In genomic region chr8:77617916-77618315, GRCm38 (mm10) we compare ENCODE assay signal across 7 mouse cellular contexts. TPM values are rescaled to one million over a fixed set of nuclear protein-coding genes. Genes with fewer than 3 reads are reported as not detected.
A peak's percentile ranks its signal among the peaks of the same experiment; 100 is the strongest.
DNase-seq lines count a peak whose midpoint lies in the region; ATAC-seq and TF ChIP-seq lines count a peak whose summit lies in the region.

No protein-coding gene starts in this region.

- 56% methylated on average over 2 of the region's 2 CpGs for WGBS in liver, adult 2 months
- 61% methylated on average over 2 of the region's 2 CpGs for WGBS in liver, embryonic 11.5 days
- 22% methylated on average over 2 of the region's 2 CpGs for WGBS in lung, adult 2 months
- 18% methylated on average over 2 of the region's 2 CpGs for WGBS in stomach, postnatal 0 days

- no peaks in the 10 kb centered on the region for H3K36me3 ChIP-seq in liver, adult 2 months (ENCODE audit: control insufficient read depth, insufficient read depth, low read length)
- no peaks in the 10 kb centered on the region for H3K36me3 ChIP-seq in liver, embryonic 11.5 days (ENCODE audit: control insufficient read depth, insufficient read depth, low read length)
- no peaks in the 10 kb centered on the region for H3K36me3 ChIP-seq in stomach, postnatal 0 days (ENCODE audit: control insufficient read depth, insufficient read depth, low read length)

- H3K27me3 ChIP-seq in liver, adult 2 months (ENCODE audit: control insufficient read depth, insufficient read depth, low read length): no peaks in the 10 kb centered on the region
- H3K27me3 ChIP-seq in liver, embryonic 11.5 days (replicated peaks; ENCODE audit: control insufficient read depth, insufficient read depth, low read length): no peaks in the 10 kb centered on the region
- H3K27me3 ChIP-seq in stomach, postnatal 0 days (ENCODE audit: control insufficient read depth, insufficient read depth, low read length): no peaks in the 10 kb centered on the region

- no peak for TF ChIP-seq EP300 in stomach, postnatal 0 days (optimal IDR thresholded peaks at IDR 0.05)

- H3K9me3 ChIP-seq in liver, embryonic 11.5 days (ENCODE audit: control insufficient read depth, low read length): no peaks in the 10 kb centered on the region
- H3K9me3 ChIP-seq in stomach, postnatal 0 days (ENCODE audit: control insufficient read depth, low read length): no peaks in the 10 kb centered on the region

- no peak overlapping the region for H3K27ac ChIP-seq in liver, adult 2 months (replicated peaks; ENCODE audit: insufficient read depth, low read depth, low read length)
- H3K27ac ChIP-seq in liver, embryonic 11.5 days (ENCODE audit: low read depth, low read length): no peak overlapping the region
- H3K27ac ChIP-seq in stomach, postnatal 0 days (replicated peaks): no peak overlapping the region

- TF ChIP-seq POLR2A in liver, adult 2 months (IDR thresholded peaks at IDR 0.05; ENCODE audit: extremely low read depth, insufficient read depth, low read length): no peak
- no peak for TF ChIP-seq POLR2A in lung, adult 2 months (IDR thresholded peaks at IDR 0.05; ENCODE audit: borderline replicate concordance, extremely low read depth, low read depth, low read length)

- ATAC-seq in liver, embryonic 11.5 days (replicated peaks; ENCODE audit: low FRiP score): no peak
- peak; percentile 78 for ATAC-seq in stomach, postnatal 0 days (ENCODE audit: low FRiP score, low TSS enrichment)

- H3K4me3 ChIP-seq in liver, adult 2 months (ENCODE audit: insufficient read depth, low read depth, low read length): no peak overlapping the region
- no peak overlapping the region for H3K4me3 ChIP-seq in liver, embryonic 11.5 days (ENCODE audit: low read depth, low read length)
- H3K4me3 ChIP-seq in lung, adult 2 months (replicated peaks; ENCODE audit: extremely low read depth, low read depth, low read length): no peak overlapping the region
- no peak overlapping the region for H3K4me3 ChIP-seq in stomach, postnatal 0 days (ENCODE audit: low read depth, low read length)

- no peaks in the 10 kb centered on the region for H3K4me1 ChIP-seq in liver, adult 2 months (ENCODE audit: control insufficient read depth, insufficient read depth, low read length)
- no peaks in the 10 kb centered on the region for H3K4me1 ChIP-seq in liver, embryonic 11.5 days (replicated peaks; ENCODE audit: control insufficient read depth, insufficient read depth, low read length)
- no peaks in the 10 kb centered on the region for H3K4me1 ChIP-seq in lung, adult 2 months (ENCODE audit: control insufficient read depth, insufficient read depth, low read length)
- no peaks in the 10 kb centered on the region for H3K4me1 ChIP-seq in stomach, postnatal 0 days (replicated peaks; ENCODE audit: control insufficient read depth, insufficient read depth)

- peak; percentile 27 for DNase-seq in liver, adult 2 months (ENCODE audit: extremely low read depth, low read depth, low spot score)
- no peak for DNase-seq in liver, embryonic 11.5 days (ENCODE audit: low spot score)
- DNase-seq in Muller cell, postnatal 12 days (ENCODE audit: inconsistent ontology term): peak; percentile 55
- peak; percentile 65 to 70 for DNase-seq in adrenal gland, postnatal 36 days
- peak; percentile 6 for DNase-seq in heart, postnatal 25 days (ENCODE audit: low spot score)
- peak; percentile 15 for DNase-seq in lung, adult 2 months
- DNase-seq in stomach, postnatal 0 days (ENCODE audit: low spot score): peak; percentile 76

- no peaks in the 10 kb centered on the region for H3K79me2 ChIP-seq in liver, adult 2 months (ENCODE audit: control insufficient read depth, insufficient read depth, low read length)

- peak; percentile 35; the same call in 1 of the 2 replicates for TF ChIP-seq CTCF in liver, adult 2 months (IDR thresholded peaks at IDR 0.05; ENCODE audit: low read depth, low read length)
- TF ChIP-seq CTCF in lung, adult 2 months (IDR thresholded peaks at IDR 0.05; ENCODE audit: insufficient read depth, low read length): peak; percentile 36; the same call in 1 of the 2 replicates
- peak; percentile 75 for TF ChIP-seq CTCF in stomach, postnatal 0 days (IDR thresholded peaks at IDR 0.05; ENCODE audit: low read depth)

- H3K4me2 ChIP-seq in liver, embryonic 11.5 days: no peak overlapping the region
- H3K4me2 ChIP-seq in stomach, postnatal 0 days (replicated peaks; ENCODE audit: low read depth): no peak overlapping the region

- H3K9ac ChIP-seq in liver, adult 2 months (ENCODE audit: low read depth, low read length): no peak overlapping the region
- H3K9ac ChIP-seq in liver, embryonic 11.5 days (ENCODE audit: low read depth, low read length): no peak overlapping the region
- H3K9ac ChIP-seq in stomach, postnatal 0 days (ENCODE audit: low read length): no peak overlapping the region

- intact Hi-C loops in heart, postnatal 25 days (cut with DNase I): no loop called here

RNA-seq across cellular contexts. Expression of gene Tmem184c, which starts 7.4 kb away (rescaled TPM):
- 17.2 and 18.3 TPM in 2 replicates for total RNA-seq in liver, adult 2 months (2014; rRNA removed)
- polyA plus RNA-seq in liver, adult 2 months (2012; rRNA removed): 4.2 and 4.5 TPM in 2 replicates
- polyA plus RNA-seq in liver, embryonic 11.5 days (2014; fragmentation: Nextera tagmentation; extraction: Ambion mirVana): 15.6 and 18.3 TPM in 2 replicates
- total RNA-seq in adrenal gland, postnatal 36 days (2021): 10 to 100 TPM; 27.3 to 38.8 TPM
- total RNA-seq in heart, postnatal 25 days (2021): 10 to 100 TPM; 11.1 to 15.4 TPM
- 5.7 and 8.3 TPM in 2 replicates for polyA plus RNA-seq in lung, adult 2 months (2012; rRNA removed)
- polyA plus RNA-seq in stomach, postnatal 0 days (2015; fragmentation: Nextera tagmentation; extraction: Ambion mirVana): 10.0 and 12.0 TPM in 2 replicates
